Comparison of ENCODE assay signal across 8 mouse cellular contexts in the genomic region with DNA sequence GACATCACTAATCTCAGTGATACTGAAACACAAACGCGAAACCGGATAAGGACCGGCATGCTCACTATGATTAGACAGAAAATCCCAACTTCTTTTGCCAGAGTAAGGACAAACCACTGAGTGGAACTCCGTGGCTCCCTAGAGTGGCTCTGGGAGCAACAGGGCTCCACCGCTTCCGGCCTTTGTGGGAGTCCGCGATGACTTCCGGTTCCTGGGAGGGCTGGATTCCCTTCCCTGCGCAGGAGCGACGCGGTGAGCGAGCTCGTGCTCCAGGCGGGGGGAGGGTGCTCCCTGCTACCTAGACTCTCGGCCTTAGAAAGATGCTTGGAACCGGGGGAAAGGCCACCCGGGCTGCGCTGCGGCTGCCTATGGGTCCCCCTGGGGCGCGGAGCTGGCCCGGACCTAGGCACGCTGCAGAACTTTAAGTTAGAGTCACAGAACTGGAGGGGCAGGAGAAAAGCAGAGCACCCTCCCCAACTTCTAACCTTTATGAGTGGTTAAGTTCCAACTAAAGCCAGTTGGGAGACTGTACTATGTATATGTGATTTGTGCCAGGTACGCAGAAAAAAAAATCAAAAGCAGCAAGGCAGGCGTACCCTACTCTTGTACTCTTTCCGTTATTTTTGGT. TPM values are rescaled to one million over a fixed set of nuclear protein-coding genes. Genes with fewer than 3 reads are reported as not detected.
DNase-seq lines count a peak whose midpoint lies in the region; ATAC-seq lines count a peak whose summit lies in the region.

A gene (plus strand): TSS at position 200 of the 628 bp plus-strand sequence.

- peaks cover 17% of the 10 kb centered on the region for H3K4me1 ChIP-seq in hindbrain, embryonic 16.5 days (ENCODE audit: control insufficient read depth, insufficient read depth, low read depth, low read length)

- no peaks in the 10 kb centered on the region for H3K27me3 ChIP-seq in hindbrain, embryonic 16.5 days (replicated peaks; ENCODE audit: control insufficient read depth, insufficient read depth, low read length)

- H3K27ac ChIP-seq in hindbrain, embryonic 16.5 days (ENCODE audit: low read depth, low read length) = peak within 1 kb of the TSS; percentile 77
- no peak within 1 kb of the TSS for H3K27ac ChIP-seq in macrophage

- H3K4me3 ChIP-seq in hindbrain, embryonic 16.5 days (ENCODE audit: low read length) = peak within 1 kb of the TSS; percentile 94
- H3K4me3 ChIP-seq in macrophage (ENCODE audit: inconsistent target) = peak within 1 kb of the TSS; percentile 64

- H3K9ac ChIP-seq in hindbrain, embryonic 16.5 days (ENCODE audit: low read depth, low read length) = peak within 1 kb of the TSS; percentile 94

- no peaks in the 10 kb centered on the region for H3K9me3 ChIP-seq in hindbrain, embryonic 16.5 days (ENCODE audit: control insufficient read depth, low read length)

- no peaks in the 10 kb centered on the region for H3K79me2 ChIP-seq in macrophage (ENCODE audit: inconsistent target)

- 1% methylated on average over 24 of the region's 29 CpGs for WGBS in hindbrain, embryonic 16.5 days
- WGBS in macrophage (ENCODE audit: missing documents) = 2% methylated on average over 29 of the region's 29 CpGs

- peak; percentile 78 for DNase-seq in WW6 (ENCODE audit: low read depth, low spot score)
- peak; percentile 49 to 78 for DNase-seq in cerebellum, postnatal 4 days (ENCODE audit: low spot score in 2 of 2)
- DNase-seq in gastrocnemius, adult 18-20 months (ENCODE audit: low spot score) = peak; percentile 91
- DNase-seq in left cerebral cortex, adult 18-20 months (ENCODE audit: low spot score in 2 of 2) = peak; percentile 88 to 93
- DNase-seq in right cerebral cortex, adult 18-20 months = peak; percentile 95
- DNase-seq in urinary bladder, postnatal 10 days (ENCODE audit: low spot score) = peak; percentile 53

- no peaks in the 10 kb centered on the region for H3K36me3 ChIP-seq in hindbrain, embryonic 16.5 days (ENCODE audit: control insufficient read depth, insufficient read depth, low read length)
- H3K36me3 ChIP-seq in macrophage (ENCODE audit: inconsistent target) = 0 out of 2 replicates have a peak, but pooled peaks cover 5% of the 10 kb centered on the region

- peak within 1 kb of the TSS; percentile 68 for H3K4me2 ChIP-seq in hindbrain, embryonic 16.5 days (ENCODE audit: low read length)

- peak; percentile 100 for ATAC-seq in hindbrain, embryonic 16.5 days

RNA-seq across cellular contexts. Expression of the gene that starts here (rescaled TPM):
- total RNA-seq in gastrocnemius, adult 18-20 months (2021) = 1 to 10 TPM; 6.8 to 7.6 TPM
- polyA plus RNA-seq in hindbrain, embryonic 16.5 days (2015; fragmentation: Nextera tagmentation; extraction: Ambion mirVana) = 10.1 and 12.0 TPM in 2 replicates
- 1 to 10 TPM; 8.3 to 8.9 TPM for total RNA-seq in left cerebral cortex, adult 18-20 months (2021)
- total RNA-seq in macrophage (2018; cell fraction: chromatin; rRNA removed) = 10 to 100 TPM in 2 of 26 experiments, 1 to 10 TPM in 23, under 1 TPM in 1; 0.87 to 16.1 (median 5.3) TPM
- total RNA-seq in macrophage (2018; cell fraction: cytosol; rRNA removed) = 1 to 10 TPM in 24 of 26 experiments, under 1 TPM in 2; 0.75 to 4.8 (median 2.8) TPM
- total RNA-seq in macrophage (2018; cell fraction: nucleus; rRNA removed) = 10 to 100 TPM in 1 of 26 experiments, 1 to 10 TPM in 25; 1.4 to 11.8 (median 3.9) TPM
- 3.2 to 5.9 TPM (median 4.1 TPM) in 3 replicates for polyA plus RNA-seq in macrophage (2018)
